Mouse (Mus musculus) cerebellum, adult 2 months (tissue): ENCODE results near the gene Cacnb4.

Experiments
- CTCF ChIP-seq: fragments of 200-500 bp; IDR thresholded peaks from 2 replicates; pipeline ENCODE4 v1.5.1; 2011; ENCODE audit warnings: low read depth, mild to moderate bottlenecking, control low read depth, low read length, moderate library complexity, borderline replicate concordance; ENCODE audit not compliant: insufficient read depth
- POLR2A ChIP-seq: fragments of 200-500 bp; IDR thresholded peaks from 2 replicates; pipeline ENCODE4 v1.6.1; 2011; ENCODE audit warnings: low read length, control low read depth, borderline replicate concordance; ENCODE audit not compliant: insufficient read depth

- TF ChIP-seq POLR2A = no peak
- no peak for TF ChIP-seq CTCF
These were observed 202.1 kb downstream of the Cacnb4 start for GRCm38 (mm10) chr2:52474570-52474969.
